Mouse (Mus musculus): ENCODE measurements around the gene Nenf. TPM values are rescaled to one million over a fixed set of nuclear protein-coding genes. Genes with fewer than 3 reads are reported as not detected.
A peak's percentile ranks its signal among the peaks of the same experiment; 100 is the strongest.

Nenf gene
- total RNA-seq (2021) (10 to 100 TPM; 78.7 to 94.3 TPM), polyA plus RNA-seq (2012; rRNA removed) (249 and 261 TPM in 2 replicates)
- long read RNA-seq, transcript Nenf-201 (4 exons, 742 nt) = major isoform, 82 of 90 reads
- long read RNA-seq, partial matches to known transcripts = 3 of 90 reads
- long read RNA-seq, other reads (novel, unspliced or antisense) = 5 of 90 reads

- peak; percentile 92 for DNase-seq
Measured at GRCm38 (mm10) chr1:191317591-191318196, at the start of gene Nenf. Nenf (minus strand) TSS chr1:191318194.

GRCm38 (mm10) chr1:191364477-191364876 lies 46.5 kb upstream of the Nenf start:
- DNase-seq = no peak

- DNase-seq = no peak
Measured at GRCm38 (mm10) chr1:191362412-191362811, 44.4 kb upstream of the Nenf start.

GRCm38 (mm10) chr1:191359478-191359877 lies 41.5 kb upstream of the Nenf start:
- no peak for DNase-seq

- DNase-seq = no peak
Measured at GRCm38 (mm10) chr1:191356936-191357335, 38.9 kb upstream of the Nenf start.

GRCm38 (mm10) chr1:191353836-191354235 lies 35.8 kb upstream of the Nenf start:
- no peak for DNase-seq

- peak; percentile 47 for DNase-seq
Measured at GRCm38 (mm10) chr1:191352786-191353488, 34.9 kb upstream of the Nenf start.

- no peak for DNase-seq
Measured at GRCm38 (mm10) chr1:191350355-191350754, 32.4 kb upstream of the Nenf start.

- DNase-seq = no peak
Measured at GRCm38 (mm10) chr1:191349486-191350037, 31.6 kb upstream of the Nenf start.

- DNase-seq = no peak
Measured at GRCm38 (mm10) chr1:191348996-191349395, 31.0 kb upstream of the Nenf start.

- no peak for DNase-seq
Measured at GRCm38 (mm10) chr1:191348592-191348991, 30.6 kb upstream of the Nenf start.

GRCm38 (mm10) chr1:191347602-191348001 lies 29.6 kb upstream of the Nenf start:
- no peak for DNase-seq

GRCm38 (mm10) chr1:191340530-191340929 lies 22.5 kb upstream of the Nenf start:
- DNase-seq = no peak

GRCm38 (mm10) chr1:191339876-191340275 lies 21.9 kb upstream of the Nenf start:
- no peak for DNase-seq

- no peak for DNase-seq
Measured at GRCm38 (mm10) chr1:191334500-191334899, 16.5 kb upstream of the Nenf start.

GRCm38 (mm10) chr1:191330356-191330755 lies 12.4 kb upstream of the Nenf start:
- no peak for DNase-seq

- DNase-seq = peak; percentile 47
Measured at GRCm38 (mm10) chr1:191328019-191328441, 10.0 kb upstream of the Nenf start.

- DNase-seq = no peak
Measured at GRCm38 (mm10) chr1:191327258-191327657, 9.3 kb upstream of the Nenf start.

- DNase-seq = peak; percentile 64
Measured at GRCm38 (mm10) chr1:191326233-191326882, 8.4 kb upstream of the Nenf start.

GRCm38 (mm10) chr1:191325726-191326232 lies 7.8 kb upstream of the Nenf start, which contains the start of gene Tmem206:
Tmem206 (plus strand) TSS chr1:191325912.
- DNase-seq = peak; percentile 96

- DNase-seq = no peak
Measured at GRCm38 (mm10) chr1:191324733-191325590, 7.0 kb upstream of the Nenf start.
